Mouse (Mus musculus): Measurements from ENCODE around the gene Mast4.

DNA sequence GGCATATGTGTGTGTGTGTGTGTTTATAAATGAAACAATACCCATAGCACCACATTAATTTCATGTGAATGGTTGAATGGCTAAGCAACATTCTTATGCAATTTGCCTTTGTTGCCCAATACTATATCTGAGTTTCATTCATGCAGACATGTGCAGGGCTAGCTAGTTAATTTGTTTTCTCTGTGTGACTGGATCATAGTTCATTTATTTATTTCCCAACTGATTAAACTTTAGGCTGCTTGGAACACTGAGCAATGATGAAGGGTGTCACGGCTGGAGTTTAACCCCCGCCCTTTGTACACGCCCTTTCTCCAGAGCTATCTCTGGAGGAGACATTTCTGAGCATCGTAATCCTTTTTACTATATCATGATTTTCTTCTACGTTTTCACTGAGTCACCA, 481.4 kb downstream of the Mast4 start:
- TF ChIP-seq CTCF (IDR thresholded peaks at IDR 0.05; ENCODE audit: low read depth, low read length), result no peak
- no peak for TF ChIP-seq POLR2AphosphoS5 (IDR thresholded peaks at IDR 0.05; ENCODE audit: insufficient replicate concordance, low read depth, low read length)
- TF ChIP-seq GATA2 (IDR thresholded peaks at IDR 0.05; ENCODE audit: borderline replicate concordance, low read depth, low read length), result no peak
- no peak for TF ChIP-seq GATA1 (IDR thresholded peaks at IDR 0.05; ENCODE audit: borderline replicate concordance, low read length)
- TF ChIP-seq TAL1 (conservative IDR thresholded peaks at IDR 0.05; ENCODE audit: low read depth, low read length), result no peak

All from G1E (cell line).